Mouse (Mus musculus): Measurements from ENCODE around the gene Ehmt1. TPM values are rescaled to one million over a fixed set of nuclear protein-coding genes. Genes with fewer than 3 reads are reported as not detected.
A peak's percentile ranks its signal among the peaks of the same experiment; 100 is the strongest.

Gene Ehmt1
- polyA plus RNA-seq, 1 experiment from 2014 or later: 141 TPM

DNA sequence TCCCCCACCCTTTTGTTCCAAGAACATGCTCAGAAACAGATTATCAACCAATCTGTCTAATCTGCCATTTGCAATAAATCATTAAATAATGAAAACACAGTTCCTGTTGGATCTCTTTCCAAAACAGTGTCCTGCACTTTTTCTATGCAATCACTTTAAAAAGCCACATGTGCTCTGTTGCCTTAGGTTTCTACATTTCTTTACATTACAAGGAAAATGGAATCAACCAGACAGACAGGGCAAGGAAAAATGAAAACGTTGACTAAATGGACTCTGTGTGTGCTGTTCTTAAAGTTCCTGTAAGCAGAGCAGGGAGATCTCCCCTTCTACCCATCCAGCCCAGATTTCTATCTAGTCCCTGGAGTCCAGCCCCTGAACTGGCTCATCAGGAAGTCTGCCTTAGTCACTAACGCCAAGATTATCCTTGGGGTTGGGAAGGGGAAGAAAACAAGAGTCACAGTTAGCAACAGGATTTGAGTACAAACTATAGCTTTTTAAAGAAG lies 13.7 kb downstream of the Ehmt1 start:
- Histone ChIP-seq H3K27ac (replicated peaks) (peak overlapping the region; percentile 79), H3K9me3 (no peaks in the 10 kb centered on the region), H3K36me3 (0 out of 2 replicates have a peak, but pooled peaks cover 2% of the 10 kb centered on the region), H3K4me3 (no peak overlapping the region), H3K4me1 (peaks cover 32% of the 10 kb centered on the region), H3K27me3 (no peaks in the 10 kb centered on the region), H3K9ac (replicated peaks) (no peak overlapping the region), H3K4me2 (replicated peaks) (peak overlapping the region; percentile 25)
- WGBS: 12% methylated on average over 2 of the region's 2 CpGs
- no peak for ATAC-seq (ENCODE audit: low FRiP score, low read depth)

DNA sequence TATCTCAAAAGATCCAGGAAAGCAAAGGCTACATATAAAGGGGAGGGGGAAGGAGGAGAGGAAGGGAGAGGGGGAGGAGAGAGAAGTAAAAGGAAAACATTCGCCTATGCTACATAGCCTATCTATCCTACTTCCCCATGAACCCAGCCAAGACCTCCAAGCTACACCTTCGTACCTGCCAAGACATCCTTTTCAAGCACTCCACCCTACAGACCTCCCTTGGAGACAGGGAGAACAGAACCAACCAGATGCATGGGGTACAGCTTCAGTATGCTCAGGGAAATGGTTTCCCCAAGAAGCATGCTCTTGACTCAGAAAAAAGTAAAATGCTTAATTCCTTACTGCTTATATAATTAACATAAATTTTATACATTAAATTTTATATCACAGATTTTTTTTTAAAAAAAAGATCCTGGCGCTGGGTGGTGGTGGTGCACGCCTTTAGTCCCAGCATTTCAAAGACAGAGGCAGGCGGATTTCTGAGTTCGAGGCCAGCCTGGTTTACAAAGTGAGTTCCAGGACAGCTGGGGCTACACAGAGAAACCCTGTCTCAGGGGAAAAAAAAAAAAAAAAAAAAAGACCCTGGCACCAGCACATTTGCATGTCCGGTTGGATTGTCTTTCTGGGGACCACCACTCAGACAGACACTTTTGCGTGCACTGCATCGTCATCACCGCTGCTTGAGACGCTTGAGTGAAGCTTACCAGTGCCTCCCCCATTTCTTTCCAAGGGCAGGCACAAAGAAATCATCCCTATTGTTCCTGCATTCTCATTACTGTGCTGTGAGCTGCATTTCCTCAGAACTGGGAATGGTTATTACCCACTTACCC lies 14.4 kb downstream of the Ehmt1 start:
- Histone ChIP-seq H3K27ac (replicated peaks) (peak overlapping the region; percentile 79), H3K4me3 (no peak overlapping the region), H3K9me3 (no peaks in the 10 kb centered on the region), H3K27me3 (no peaks in the 10 kb centered on the region), H3K4me1 (peaks cover 32% of the 10 kb centered on the region), H3K9ac (replicated peaks) (no peak overlapping the region), H3K36me3 (peaks cover 3% of the 10 kb centered on the region; the same call in 1 of the 2 replicates), H3K4me2 (replicated peaks) (peak overlapping the region; percentile 25)
- WGBS: 48% methylated on average over 11 of the region's 11 CpGs
- ATAC-seq (ENCODE audit: low FRiP score, low read depth): peak; percentile 77

DNA sequence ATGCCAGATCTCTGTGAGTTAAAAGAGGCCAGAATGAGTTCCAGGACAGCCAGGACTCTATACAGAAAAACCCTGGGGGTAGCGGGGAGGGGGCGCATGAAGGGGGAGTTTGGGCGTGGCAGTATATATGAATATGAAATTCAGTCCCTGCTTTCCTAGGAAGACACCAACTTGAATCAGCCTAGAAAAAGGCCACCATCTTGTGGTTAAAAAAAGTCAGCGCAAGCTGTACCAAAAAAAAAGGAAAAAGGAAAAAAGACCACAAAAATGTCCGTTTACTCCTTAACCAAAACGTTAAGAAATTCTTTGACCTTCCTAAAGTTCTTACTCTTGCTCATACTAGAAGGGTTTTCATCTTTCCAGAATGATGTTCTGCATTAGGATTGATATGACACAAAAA lies 16.4 kb downstream of the Ehmt1 start:
- Histone ChIP-seq H3K27me3 (no peaks in the 10 kb centered on the region), H3K9me3 (no peaks in the 10 kb centered on the region), H3K27ac (replicated peaks) (no peak overlapping the region), H3K4me3 (no peak overlapping the region), H3K4me2 (replicated peaks) (no peak overlapping the region), H3K4me1 (peaks cover 32% of the 10 kb centered on the region), H3K9ac (replicated peaks) (no peak overlapping the region), H3K36me3 (peaks cover 3% of the 10 kb centered on the region; the same call in 1 of the 2 replicates)
- 90% methylated on average over 6 of the region's 6 CpGs for WGBS
- ATAC-seq (ENCODE audit: low FRiP score, low read depth): no peak

DNA sequence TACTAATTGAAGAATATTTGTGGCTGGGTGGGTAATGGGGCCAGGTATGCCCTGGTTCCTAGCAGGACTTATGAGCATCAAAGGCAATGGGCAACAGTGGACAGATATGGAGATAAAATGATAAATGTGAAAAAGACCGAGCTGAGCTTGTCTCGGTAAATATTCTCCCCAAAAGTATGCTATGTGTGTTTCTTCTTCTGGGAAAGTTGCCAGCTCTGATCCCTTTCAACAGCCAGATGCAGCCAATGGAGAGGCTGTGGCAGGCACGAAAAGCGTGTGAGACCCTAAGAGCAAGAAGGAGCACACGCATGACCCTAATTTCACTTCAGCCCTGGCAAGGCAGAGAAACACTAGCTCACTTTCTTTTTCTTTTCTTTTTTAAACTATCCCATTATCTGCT lies 18.4 kb downstream of the Ehmt1 start:
- Histone ChIP-seq H3K4me2 (replicated peaks) (no peak overlapping the region), H3K27ac (replicated peaks) (no peak overlapping the region), H3K27me3 (no peaks in the 10 kb centered on the region), H3K4me1 (peaks cover 21% of the 10 kb centered on the region), H3K9ac (replicated peaks) (no peak overlapping the region), H3K4me3 (no peak overlapping the region), H3K9me3 (no peaks in the 10 kb centered on the region), H3K36me3 (peaks cover 3% of the 10 kb centered on the region; the same call in 1 of the 2 replicates)
- ATAC-seq (ENCODE audit: low FRiP score, low read depth): no peak
- WGBS: 81% methylated on average over 5 of the region's 5 CpGs

DNA sequence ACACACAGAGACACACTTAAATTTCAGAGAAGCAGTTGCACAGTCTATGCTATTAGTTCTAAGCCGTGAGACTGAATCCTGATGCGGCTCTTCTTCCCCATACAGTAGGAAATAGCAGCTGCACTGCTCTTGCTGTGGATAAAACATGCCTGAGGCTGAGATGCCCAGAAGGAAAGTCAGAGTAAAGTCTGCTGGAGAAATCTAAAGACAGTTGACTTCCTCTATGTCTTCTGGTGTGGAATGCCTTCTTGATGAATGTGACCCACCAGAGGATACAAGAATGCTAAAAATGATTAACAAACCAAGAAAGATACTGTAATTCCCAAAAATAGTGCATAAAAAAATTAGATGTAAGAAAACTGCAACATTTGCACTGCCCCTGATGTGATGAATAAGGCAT lies 20.1 kb downstream of the Ehmt1 start:
- Histone ChIP-seq H3K27ac (replicated peaks) (no peak overlapping the region), H3K36me3 (peaks cover 3% of the 10 kb centered on the region; the same call in 1 of the 2 replicates), H3K9me3 (no peaks in the 10 kb centered on the region), H3K9ac (replicated peaks) (no peak overlapping the region), H3K4me3 (no peak overlapping the region), H3K4me1 (peaks cover 9% of the 10 kb centered on the region), H3K27me3 (no peaks in the 10 kb centered on the region), H3K4me2 (replicated peaks) (no peak overlapping the region)
- 95% methylated on average over 2 of the region's 2 CpGs for WGBS
- no peak for ATAC-seq (ENCODE audit: low FRiP score, low read depth)

DNA sequence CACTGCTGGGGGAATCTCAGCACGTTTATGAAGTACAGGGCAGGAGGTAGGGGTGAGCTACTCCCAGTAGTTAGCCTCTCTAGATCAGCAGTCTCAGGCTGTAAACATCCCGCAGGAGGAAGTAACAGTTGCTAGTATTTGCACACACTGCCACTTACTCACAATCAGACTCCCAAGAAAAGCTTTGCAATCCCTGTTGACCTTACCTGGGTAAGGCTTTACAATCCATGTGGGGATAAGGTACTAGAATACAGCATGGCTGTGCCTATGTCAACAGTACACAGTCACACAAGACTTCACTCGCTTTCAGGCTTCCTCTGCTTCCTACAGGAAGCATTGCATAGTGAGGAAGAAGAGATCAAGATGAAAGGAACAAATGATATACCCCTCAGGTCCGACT lies 22.7 kb downstream of the Ehmt1 start:
- no peak overlapping the region for H3K4me2 ChIP-seq (replicated peaks)
- WGBS: 85% methylated on average over 4 of the region's 4 CpGs
- no peak overlapping the region for H3K4me3 ChIP-seq
- H3K27ac ChIP-seq (replicated peaks): no peak overlapping the region
- no peaks in the 10 kb centered on the region for H3K27me3 ChIP-seq
- peaks cover 8% of the 10 kb centered on the region for H3K4me1 ChIP-seq
- H3K9me3 ChIP-seq: no peaks in the 10 kb centered on the region
- peaks cover 3% of the 10 kb centered on the region; the same call in 1 of the 2 replicates for H3K36me3 ChIP-seq
- H3K9ac ChIP-seq (replicated peaks): no peak overlapping the region
- no peak for ATAC-seq (ENCODE audit: low FRiP score, low read depth)

DNA sequence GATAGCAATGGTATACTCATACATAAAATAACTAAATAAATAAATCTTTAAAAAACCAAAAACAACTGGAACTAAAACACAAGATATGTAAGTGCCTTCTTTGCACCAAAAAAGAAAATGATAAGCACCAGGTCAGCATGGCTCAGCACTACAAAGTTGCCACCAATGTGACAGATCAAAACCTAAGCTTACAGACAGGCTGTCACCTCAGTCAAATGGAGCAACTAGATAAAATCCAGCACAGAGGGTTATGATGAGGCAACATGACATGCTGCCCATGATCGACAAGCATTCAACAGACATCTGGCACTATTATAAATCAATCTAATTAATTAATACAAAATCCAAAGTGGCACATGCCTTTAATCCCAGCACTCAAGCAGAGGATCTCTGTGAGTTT lies 25.2 kb downstream of the Ehmt1 start:
- WGBS: 97% methylated on average over 1 of the region's 1 CpGs
- Histone ChIP-seq H3K9ac (replicated peaks) (no peak overlapping the region), H3K27ac (replicated peaks) (no peak overlapping the region), H3K9me3 (no peaks in the 10 kb centered on the region), H3K4me3 (no peak overlapping the region), H3K36me3 (no peaks in the 10 kb centered on the region), H3K4me2 (replicated peaks) (no peak overlapping the region), H3K4me1 (peaks cover 7% of the 10 kb centered on the region; the same call in 1 of the 2 replicates), H3K27me3 (no peaks in the 10 kb centered on the region)
- ATAC-seq (ENCODE audit: low FRiP score, low read depth): no peak

DNA sequence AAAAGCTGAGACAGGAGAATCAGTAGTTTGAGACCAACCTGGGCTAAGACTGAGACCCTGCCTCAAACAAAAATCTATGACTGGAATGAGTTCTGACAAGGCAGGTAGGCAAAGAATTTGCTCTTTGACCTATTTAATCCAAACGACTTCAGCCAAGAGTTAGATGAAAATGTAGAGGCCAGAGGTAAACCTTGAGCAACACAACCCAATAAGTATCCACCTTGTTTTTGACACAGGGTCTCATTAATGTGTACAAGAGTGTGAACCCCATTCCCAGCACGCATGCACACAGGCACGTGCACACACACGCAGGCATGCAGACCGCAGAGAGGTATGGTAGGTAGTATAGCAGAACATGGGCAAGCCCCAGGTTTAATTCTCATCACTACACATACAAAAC lies 27.1 kb downstream of the Ehmt1 start:
- H3K9me3 ChIP-seq: no peaks in the 10 kb centered on the region
- ATAC-seq (ENCODE audit: low FRiP score, low read depth): no peak
- peaks cover 7% of the 10 kb centered on the region; the same call in 1 of the 2 replicates for H3K4me1 ChIP-seq
- no peak overlapping the region for H3K4me2 ChIP-seq (replicated peaks)
- WGBS: 89% methylated on average over 5 of the region's 5 CpGs
- H3K36me3 ChIP-seq: no peaks in the 10 kb centered on the region
- H3K27me3 ChIP-seq: no peaks in the 10 kb centered on the region
- no peak overlapping the region for H3K4me3 ChIP-seq
- H3K27ac ChIP-seq (replicated peaks): no peak overlapping the region
- H3K9ac ChIP-seq (replicated peaks): no peak overlapping the region

DNA sequence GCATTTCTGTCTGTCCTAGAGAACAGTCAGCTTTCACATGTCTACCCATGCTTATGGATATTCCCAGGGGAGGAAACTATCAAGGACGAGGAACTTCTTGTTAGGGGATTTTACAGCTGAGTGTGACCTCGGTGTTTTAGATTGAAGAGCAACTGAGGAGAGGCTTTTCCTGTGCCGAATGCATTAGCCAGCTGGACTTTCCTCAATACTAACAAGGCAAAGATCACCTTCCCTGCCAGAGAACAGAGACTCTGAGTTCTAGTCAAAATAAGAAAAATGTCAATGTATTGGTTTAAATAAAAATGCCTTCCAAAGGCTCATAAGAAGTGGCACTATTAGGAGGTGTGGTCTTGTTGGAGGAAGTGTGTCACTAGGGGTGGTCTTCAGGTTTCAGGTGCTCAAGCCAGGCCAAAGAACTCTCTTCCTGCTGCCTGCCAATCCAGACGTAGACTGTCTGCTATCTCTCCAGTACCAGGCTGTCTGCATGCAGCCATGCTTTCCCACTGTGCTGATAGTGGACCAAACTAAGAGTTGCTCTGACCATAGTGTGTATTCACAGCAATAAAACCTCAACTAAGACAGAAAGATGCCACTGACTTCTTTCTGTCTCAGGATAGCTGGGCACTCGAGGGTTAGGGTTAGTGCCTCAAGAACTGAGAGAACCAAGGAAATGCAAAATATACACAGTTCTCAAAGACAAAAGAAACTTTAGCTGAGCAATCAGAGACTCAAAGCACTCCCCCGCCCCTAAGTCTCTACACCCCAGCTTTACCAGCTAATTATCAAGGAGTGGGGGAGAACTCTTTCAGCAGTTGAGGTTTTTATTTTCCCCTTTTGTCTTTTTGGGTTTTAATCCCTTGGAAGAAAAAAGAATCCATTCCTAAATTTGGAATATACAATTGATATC lies 28.6 kb downstream of the Ehmt1 start:
- Histone ChIP-seq H3K4me2 (replicated peaks) (no peak overlapping the region), H3K4me1 (peaks cover 7% of the 10 kb centered on the region; the same call in 1 of the 2 replicates), H3K27me3 (no peaks in the 10 kb centered on the region), H3K4me3 (no peak overlapping the region), H3K9me3 (no peaks in the 10 kb centered on the region), H3K36me3 (peaks cover 11% of the 10 kb centered on the region), H3K9ac (replicated peaks) (no peak overlapping the region), H3K27ac (replicated peaks) (no peak overlapping the region)
- ATAC-seq (ENCODE audit: low FRiP score, low read depth): no peak
- 80% methylated on average over 6 of the region's 6 CpGs for WGBS

DNA sequence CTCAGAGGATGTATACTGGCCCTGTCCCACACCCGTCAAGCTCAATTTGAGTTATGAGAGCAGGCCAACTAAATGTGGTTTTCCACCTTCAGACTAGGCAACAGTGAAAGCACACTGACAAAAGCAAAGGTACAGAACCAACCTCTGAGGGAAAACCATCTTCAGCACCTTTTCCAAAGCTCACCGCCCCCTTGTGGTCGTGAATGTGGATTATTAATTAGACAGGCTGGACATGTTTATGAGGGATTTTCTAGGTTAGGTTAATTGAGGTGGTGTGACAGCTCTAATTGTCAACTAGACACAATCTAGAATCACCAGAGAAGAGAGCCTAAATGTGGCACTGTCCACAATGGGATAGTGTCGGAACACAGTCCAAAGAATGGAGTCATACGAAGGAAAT lies 30.5 kb downstream of the Ehmt1 start:
- Histone ChIP-seq H3K27me3 (no peaks in the 10 kb centered on the region), H3K4me1 (peaks cover 7% of the 10 kb centered on the region; the same call in 1 of the 2 replicates), H3K27ac (replicated peaks) (no peak overlapping the region), H3K4me2 (replicated peaks) (no peak overlapping the region), H3K4me3 (no peak overlapping the region), H3K9me3 (no peaks in the 10 kb centered on the region), H3K36me3 (peaks cover 21% of the 10 kb centered on the region), H3K9ac (replicated peaks) (no peak overlapping the region)
- no peak for ATAC-seq (ENCODE audit: low FRiP score, low read depth)
- WGBS: 91% methylated on average over 5 of the region's 5 CpGs

DNA sequence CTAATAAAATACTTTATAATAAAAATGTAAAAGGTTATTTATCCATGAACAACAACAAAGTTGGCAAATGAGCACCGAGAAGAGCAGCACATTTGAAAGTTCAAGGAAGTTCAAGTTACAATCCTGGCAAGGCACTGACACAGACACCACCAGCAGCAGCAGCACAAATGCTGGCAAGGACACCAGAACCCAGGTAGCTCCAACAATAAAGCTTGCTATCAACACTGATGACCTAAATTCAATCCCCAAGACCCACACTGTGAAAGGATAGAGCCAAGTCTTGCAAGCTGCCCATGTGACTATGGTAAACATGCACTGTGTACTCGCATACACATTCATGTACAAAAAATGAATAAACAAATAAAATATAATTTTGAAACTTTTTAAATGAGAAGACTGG lies 38.7 kb downstream of the Ehmt1 start:
- Histone ChIP-seq H3K4me2 (replicated peaks) (no peak overlapping the region), H3K9ac (replicated peaks) (no peak overlapping the region), H3K36me3 (peaks cover 53% of the 10 kb centered on the region), H3K27ac (replicated peaks) (no peak overlapping the region), H3K4me1 (no peaks in the 10 kb centered on the region), H3K9me3 (no peaks in the 10 kb centered on the region), H3K27me3 (no peaks in the 10 kb centered on the region), H3K4me3 (no peak overlapping the region)
- 93% methylated on average over 2 of the region's 2 CpGs for WGBS
- ATAC-seq (ENCODE audit: low FRiP score, low read depth): no peak

DNA sequence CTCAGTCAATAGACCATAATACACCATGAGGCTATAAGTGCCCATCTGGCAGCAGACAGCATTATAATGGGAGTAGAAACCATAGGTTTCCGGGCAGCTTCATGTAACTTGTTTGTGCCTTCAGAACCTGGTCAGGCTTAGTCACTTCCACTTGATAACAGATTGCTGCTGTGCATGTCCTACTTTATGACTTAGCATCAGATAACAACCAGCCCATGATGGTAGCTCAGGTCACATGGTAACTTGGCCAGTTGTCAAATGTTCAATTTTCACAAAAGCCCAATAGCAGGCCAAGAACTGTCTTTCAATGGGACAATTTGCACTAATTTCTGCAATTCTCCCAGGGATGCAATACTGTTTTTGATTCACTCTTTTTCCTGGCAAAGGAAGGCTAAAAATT lies 48.5 kb downstream of the Ehmt1 start:
- Histone ChIP-seq H3K27me3 (no peaks in the 10 kb centered on the region), H3K27ac (replicated peaks) (no peak overlapping the region), H3K4me2 (replicated peaks) (no peak overlapping the region), H3K4me3 (no peak overlapping the region), H3K9me3 (no peaks in the 10 kb centered on the region), H3K4me1 (no peaks in the 10 kb centered on the region), H3K9ac (replicated peaks) (no peak overlapping the region), H3K36me3 (peaks cover 61% of the 10 kb centered on the region)
- no peak for ATAC-seq (ENCODE audit: low FRiP score, low read depth)
- 100% methylated on average over 1 of the region's 1 CpGs for WGBS
